Mouse (Mus musculus): ENCODE measurements around the gene Olfr1037. TPM values are rescaled to one million over a fixed set of nuclear protein-coding genes. Genes with fewer than 3 reads are reported as not detected.

The Olfr1037 gene
- polyA plus RNA-seq (2014; fragmentation: Illumina TruSeq; extraction: RNeasy Lipid Tissue Mini Kit (QIAGEN cat#74804); ENCODE audit: low read depth, low replicate concordance) = not detected

GRCm38 (mm10) chr2:86087285-86087684 lies at the start of gene Olfr1037:
Gene Olfr1037, minus strand, starts transcription at chr2:86087385.

GRCm38 (mm10) chr2:86135828-86136227 lies 48.6 kb upstream of the Olfr1037 start, which contains the start of gene Olfr1039:
Gene Olfr1039, minus strand, starts transcription at chr2:86135928.

GRCm38 (mm10) chr2:86073692-86074091 lies 13.5 kb downstream of the Olfr1037 start, which contains the start of gene Olfr1036:
Gene Olfr1036, plus strand, starts transcription at chr2:86073992.

GRCm38 (mm10) chr2:86045561-86045960 lies 41.6 kb downstream of the Olfr1037 start, which contains the start of gene Olfr1034:
Gene Olfr1034, plus strand, starts transcription at chr2:86045861.

Other genes starting within 250 kb of the Olfr1037 start
- gene Olfr1019, start 241.9 kb downstream of the Olfr1037 start, polyA plus RNA-seq (2014; fragmentation: Illumina TruSeq; extraction: RNeasy Lipid Tissue Mini Kit (QIAGEN cat#74804); ENCODE audit: low read depth, low replicate concordance) = not detected
- gene Olfr1020, start 240.4 kb downstream of the Olfr1037 start, polyA plus RNA-seq (2014; fragmentation: Illumina TruSeq; extraction: RNeasy Lipid Tissue Mini Kit (QIAGEN cat#74804); ENCODE audit: low read depth, low replicate concordance) = not detected
- not detected for gene Olfr1022, start 218.8 kb downstream of the Olfr1037 start, polyA plus RNA-seq (2014; fragmentation: Illumina TruSeq; extraction: RNeasy Lipid Tissue Mini Kit (QIAGEN cat#74804); ENCODE audit: low read depth, low replicate concordance)
- not detected for gene Olfr1023, start 201.7 kb downstream of the Olfr1037 start, polyA plus RNA-seq (2014; fragmentation: Illumina TruSeq; extraction: RNeasy Lipid Tissue Mini Kit (QIAGEN cat#74804); ENCODE audit: low read depth, low replicate concordance)
- not detected for gene Olfr1024, start 182.3 kb downstream of the Olfr1037 start, polyA plus RNA-seq (2014; fragmentation: Illumina TruSeq; extraction: RNeasy Lipid Tissue Mini Kit (QIAGEN cat#74804); ENCODE audit: low read depth, low replicate concordance)
- gene Olfr1025-ps1, start 172.2 kb downstream of the Olfr1037 start, polyA plus RNA-seq (2014; fragmentation: Illumina TruSeq; extraction: RNeasy Lipid Tissue Mini Kit (QIAGEN cat#74804); ENCODE audit: low read depth, low replicate concordance) = not detected
- not detected for gene Olfr1026, start 165.8 kb downstream of the Olfr1037 start, polyA plus RNA-seq (2014; fragmentation: Illumina TruSeq; extraction: RNeasy Lipid Tissue Mini Kit (QIAGEN cat#74804); ENCODE audit: low read depth, low replicate concordance)
- gene Olfr1028, start 136.9 kb downstream of the Olfr1037 start, polyA plus RNA-seq (2014; fragmentation: Illumina TruSeq; extraction: RNeasy Lipid Tissue Mini Kit (QIAGEN cat#74804); ENCODE audit: low read depth, low replicate concordance) = not detected
- 0.17 TPM for gene Olfr1029, start 113.5 kb downstream of the Olfr1037 start, polyA plus RNA-seq (2014; fragmentation: Illumina TruSeq; extraction: RNeasy Lipid Tissue Mini Kit (QIAGEN cat#74804); ENCODE audit: low read depth, low replicate concordance)
- gene Olfr1030, start 108.1 kb downstream of the Olfr1037 start, polyA plus RNA-seq (2014; fragmentation: Illumina TruSeq; extraction: RNeasy Lipid Tissue Mini Kit (QIAGEN cat#74804); ENCODE audit: low read depth, low replicate concordance) = not detected
- not detected for gene Olfr1031, start 97.1 kb downstream of the Olfr1037 start, polyA plus RNA-seq (2014; fragmentation: Illumina TruSeq; extraction: RNeasy Lipid Tissue Mini Kit (QIAGEN cat#74804); ENCODE audit: low read depth, low replicate concordance)
- gene Olfr1032, start 81.8 kb downstream of the Olfr1037 start, polyA plus RNA-seq (2014; fragmentation: Illumina TruSeq; extraction: RNeasy Lipid Tissue Mini Kit (QIAGEN cat#74804); ENCODE audit: low read depth, low replicate concordance) = not detected
- gene Olfr1033, start 66.8 kb downstream of the Olfr1037 start, polyA plus RNA-seq (2014; fragmentation: Illumina TruSeq; extraction: RNeasy Lipid Tissue Mini Kit (QIAGEN cat#74804); ENCODE audit: low read depth, low replicate concordance) = 12.2 TPM
- gene Olfr1034, start 41.5 kb downstream of the Olfr1037 start, polyA plus RNA-seq (2014; fragmentation: Illumina TruSeq; extraction: RNeasy Lipid Tissue Mini Kit (QIAGEN cat#74804); ENCODE audit: low read depth, low replicate concordance) = 2.3 TPM
- gene Olfr1036, start 13.4 kb downstream of the Olfr1037 start, polyA plus RNA-seq (2014; fragmentation: Illumina TruSeq; extraction: RNeasy Lipid Tissue Mini Kit (QIAGEN cat#74804); ENCODE audit: low read depth, low replicate concordance) = not detected
- not detected for gene Olfr1039, start 48.5 kb upstream of the Olfr1037 start, polyA plus RNA-seq (2014; fragmentation: Illumina TruSeq; extraction: RNeasy Lipid Tissue Mini Kit (QIAGEN cat#74804); ENCODE audit: low read depth, low replicate concordance)
- gene Olfr1040, start 59.3 kb upstream of the Olfr1037 start, polyA plus RNA-seq (2014; fragmentation: Illumina TruSeq; extraction: RNeasy Lipid Tissue Mini Kit (QIAGEN cat#74804); ENCODE audit: low read depth, low replicate concordance) = not detected
- gene Olfr1042, start 74.5 kb upstream of the Olfr1037 start, polyA plus RNA-seq (2014; fragmentation: Illumina TruSeq; extraction: RNeasy Lipid Tissue Mini Kit (QIAGEN cat#74804); ENCODE audit: low read depth, low replicate concordance) = not detected
- gene Olfr1043, start 80.1 kb upstream of the Olfr1037 start, polyA plus RNA-seq (2014; fragmentation: Illumina TruSeq; extraction: RNeasy Lipid Tissue Mini Kit (QIAGEN cat#74804); ENCODE audit: low read depth, low replicate concordance) = not detected
- not detected for gene Olfr1044, start 90.4 kb upstream of the Olfr1037 start, polyA plus RNA-seq (2014; fragmentation: Illumina TruSeq; extraction: RNeasy Lipid Tissue Mini Kit (QIAGEN cat#74804); ENCODE audit: low read depth, low replicate concordance)
- not detected for gene Olfr52, start 98.3 kb upstream of the Olfr1037 start, polyA plus RNA-seq (2014; fragmentation: Illumina TruSeq; extraction: RNeasy Lipid Tissue Mini Kit (QIAGEN cat#74804); ENCODE audit: low read depth, low replicate concordance)
- not detected for gene Olfr1045, start 115.6 kb upstream of the Olfr1037 start, polyA plus RNA-seq (2014; fragmentation: Illumina TruSeq; extraction: RNeasy Lipid Tissue Mini Kit (QIAGEN cat#74804); ENCODE audit: low read depth, low replicate concordance)
- gene Olfr1046, start 131.9 kb upstream of the Olfr1037 start, polyA plus RNA-seq (2014; fragmentation: Illumina TruSeq; extraction: RNeasy Lipid Tissue Mini Kit (QIAGEN cat#74804); ENCODE audit: low read depth, low replicate concordance) = not detected
- gene Olfr1047, start 144.0 kb upstream of the Olfr1037 start, polyA plus RNA-seq (2014; fragmentation: Illumina TruSeq; extraction: RNeasy Lipid Tissue Mini Kit (QIAGEN cat#74804); ENCODE audit: low read depth, low replicate concordance) = not detected
- gene Olfr1048, start 152.9 kb upstream of the Olfr1037 start, polyA plus RNA-seq (2014; fragmentation: Illumina TruSeq; extraction: RNeasy Lipid Tissue Mini Kit (QIAGEN cat#74804); ENCODE audit: low read depth, low replicate concordance) = not detected
- not detected for gene Olfr1049, start 170.9 kb upstream of the Olfr1037 start, polyA plus RNA-seq (2014; fragmentation: Illumina TruSeq; extraction: RNeasy Lipid Tissue Mini Kit (QIAGEN cat#74804); ENCODE audit: low read depth, low replicate concordance)
- not detected for gene Olfr1051, start 191.7 kb upstream of the Olfr1037 start, polyA plus RNA-seq (2014; fragmentation: Illumina TruSeq; extraction: RNeasy Lipid Tissue Mini Kit (QIAGEN cat#74804); ENCODE audit: low read depth, low replicate concordance)
- gene Olfr1052, start 205.1 kb upstream of the Olfr1037 start, polyA plus RNA-seq (2014; fragmentation: Illumina TruSeq; extraction: RNeasy Lipid Tissue Mini Kit (QIAGEN cat#74804); ENCODE audit: low read depth, low replicate concordance) = not detected
- not detected for gene Olfr1053, start 227.9 kb upstream of the Olfr1037 start, polyA plus RNA-seq (2014; fragmentation: Illumina TruSeq; extraction: RNeasy Lipid Tissue Mini Kit (QIAGEN cat#74804); ENCODE audit: low read depth, low replicate concordance)
- not detected for gene Olfr1054, start 248.0 kb upstream of the Olfr1037 start, polyA plus RNA-seq (2014; fragmentation: Illumina TruSeq; extraction: RNeasy Lipid Tissue Mini Kit (QIAGEN cat#74804); ENCODE audit: low read depth, low replicate concordance)

All from adrenal gland, adult 10 weeks (tissue).